Mouse (Mus musculus): ENCODE data around the gene Isyna1. TPM values are rescaled to one million over a fixed set of nuclear protein-coding genes. Genes with fewer than 3 reads are reported as not detected.

The Isyna1 gene
- polyA plus RNA-seq, 2 experiments, result 30.2 to 61.3 TPM

- H3K27ac ChIP-seq, result 0 out of 2 replicates have a peak overlapping the region, but pooled peaks have one; percentile 24
- peak overlapping the region; percentile 91 for H3K4me2 ChIP-seq (ENCODE audit: low read depth)
- no peaks in the 10 kb centered on the region for H3K27me3 ChIP-seq (ENCODE audit: control insufficient read depth, insufficient read depth, low read length)
- peak overlapping the region; percentile 79 for H3K9ac ChIP-seq (replicated peaks)
- no peaks in the 10 kb centered on the region for H3K9me3 ChIP-seq (ENCODE audit: control insufficient read depth, low read length)
- no peak for TF ChIP-seq CTCF (IDR thresholded peaks at IDR 0.05; ENCODE audit: low read depth)
- no peak for TF ChIP-seq EP300 (IDR thresholded peaks at IDR 0.05; ENCODE audit: low read depth)
- peaks cover 17 to 24% of the 10 kb centered on the region in 2 experiments for H3K4me1 ChIP-seq (replicated peaks; ENCODE audit: control insufficient read depth in 2 of 2, insufficient read depth in 2 of 2, low read length in 1 of 2)
- WGBS (ENCODE audit: insufficient replicate concordance), result 13% methylated on average over 6 of the region's 6 CpGs
- H3K36me3 ChIP-seq (replicated peaks; ENCODE audit: control insufficient read depth, insufficient read depth, low read depth), result peaks cover 2% of the 10 kb centered on the region; the same call in 1 of the 2 replicates
- H3K4me3 ChIP-seq (ENCODE audit: insufficient read depth in 1 of 2, low read depth in 2 of 2, low read length in 2 of 2), result peak overlapping the region; percentile 65 to 78
- no peak for ATAC-seq (ENCODE audit: insufficient read depth)
- DNase-seq (ENCODE audit: low read depth in 3 of 3, low spot score in 3 of 3), result no peak
Measured at GRCm38 (mm10) chr8:70607603-70607897, 13.4 kb downstream of the Isyna1 start.

- Histone ChIP-seq H3K4me1 (replicated peaks; ENCODE audit: control insufficient read depth in 2 of 2, insufficient read depth in 2 of 2, low read length in 1 of 2) (peaks cover 17 to 24% of the 10 kb centered on the region in 2 experiments), H3K4me3 (ENCODE audit: insufficient read depth in 1 of 2, low read depth in 2 of 2, low read length in 2 of 2) (peak overlapping the region; percentile 65 to 78), H3K4me2 (ENCODE audit: low read depth) (peak overlapping the region; percentile 91), H3K27ac (peak overlapping the region; percentile 67), H3K36me3 (replicated peaks; ENCODE audit: control insufficient read depth, insufficient read depth, low read depth) (no peaks in the 10 kb centered on the region), H3K9me3 (ENCODE audit: control insufficient read depth, low read length) (no peaks in the 10 kb centered on the region), H3K9ac (replicated peaks) (peak overlapping the region; percentile 79), H3K27me3 (ENCODE audit: control insufficient read depth, insufficient read depth, low read length) (no peaks in the 10 kb centered on the region)
- no peak for DNase-seq (ENCODE audit: low read depth in 3 of 3, low spot score in 3 of 3)
- WGBS (ENCODE audit: insufficient replicate concordance), result under 1% methylated on average over 84 of the region's 84 CpGs
- TF ChIP-seq CTCF (IDR thresholded peaks at IDR 0.05; ENCODE audit: low read depth) (no peak), EP300 (IDR thresholded peaks at IDR 0.05; ENCODE audit: low read depth) (no peak)
- ATAC-seq (ENCODE audit: insufficient read depth), result peak; percentile 26; the same call in 1 of the 2 replicates
Measured at GRCm38 (mm10) chr8:70607898-70608748, 13.9 kb downstream of the Isyna1 start.

GRCm38 (mm10) chr8:70608749-70609367 is 14.7 kb downstream of the Isyna1 start, which contains the start of gene Ssbp4:
Ssbp4 (minus strand) TSS chr8:70608872.
- Histone ChIP-seq H3K27me3 (ENCODE audit: control insufficient read depth, insufficient read depth, low read length) (no peaks in the 10 kb centered on the region), H3K4me3 (ENCODE audit: insufficient read depth in 1 of 2, low read depth in 2 of 2, low read length in 2 of 2) (peak within 1 kb of the TSS; percentile 65 to 78), H3K36me3 (replicated peaks; ENCODE audit: control insufficient read depth, insufficient read depth, low read depth) (no peaks in the 10 kb centered on the region), H3K4me2 (ENCODE audit: low read depth) (peak within 1 kb of the TSS; percentile 91), H3K27ac (peak within 1 kb of the TSS; percentile 71), H3K4me1 (replicated peaks; ENCODE audit: control insufficient read depth in 2 of 2, insufficient read depth in 2 of 2, low read length in 1 of 2) (peaks cover 17 to 24% of the 10 kb centered on the region in 2 experiments), H3K9ac (replicated peaks) (peak within 1 kb of the TSS; percentile 79), H3K9me3 (ENCODE audit: control insufficient read depth, low read length) (no peaks in the 10 kb centered on the region)
- ATAC-seq (ENCODE audit: insufficient read depth) (no peak), DNase-seq (ENCODE audit: low read depth in 3 of 3, low spot score in 3 of 3) (no peak)
- WGBS (ENCODE audit: insufficient replicate concordance), result 2% methylated on average over 26 of the region's 26 CpGs
- TF ChIP-seq CTCF (IDR thresholded peaks at IDR 0.05; ENCODE audit: low read depth) (no peak), EP300 (IDR thresholded peaks at IDR 0.05; ENCODE audit: low read depth) (no peak)

- Histone ChIP-seq H3K27ac (peak overlapping the region; percentile 71), H3K9me3 (ENCODE audit: control insufficient read depth, low read length) (no peaks in the 10 kb centered on the region), H3K4me3 (ENCODE audit: insufficient read depth in 1 of 2, low read depth in 2 of 2, low read length in 2 of 2) (peak overlapping the region; percentile 62 to 65), H3K4me2 (ENCODE audit: low read depth) (peak overlapping the region; percentile 91), H3K27me3 (ENCODE audit: control insufficient read depth, insufficient read depth, low read length) (no peaks in the 10 kb centered on the region), H3K4me1 (replicated peaks; ENCODE audit: control insufficient read depth in 2 of 2, insufficient read depth in 2 of 2, low read length in 1 of 2) (peaks cover 17 to 24% of the 10 kb centered on the region in 2 experiments), H3K9ac (replicated peaks) (peak overlapping the region; percentile 70), H3K36me3 (replicated peaks; ENCODE audit: control insufficient read depth, insufficient read depth, low read depth) (no peaks in the 10 kb centered on the region)
- ATAC-seq (ENCODE audit: insufficient read depth) (peak; percentile 22), DNase-seq (ENCODE audit: low read depth in 3 of 3, low spot score in 3 of 3) (peak in 1 of 3 experiments; percentile 63)
- no peak for TF ChIP-seq CTCF (IDR thresholded peaks at IDR 0.05; ENCODE audit: low read depth)
- no peak for TF ChIP-seq EP300 (IDR thresholded peaks at IDR 0.05; ENCODE audit: low read depth)
- under 1% methylated on average over 36 of the region's 39 CpGs for WGBS (ENCODE audit: insufficient replicate concordance)
Measured at GRCm38 (mm10) chr8:70609368-70609848, 15.2 kb downstream of the Isyna1 start.

Measured in liver, embryonic 14.5 days (tissue).